Mouse (Mus musculus) G1E (cell line): ENCODE data around the gene 2610507B11Rik. TPM values are rescaled to one million over a fixed set of nuclear protein-coding genes. Genes with fewer than 3 reads are reported as not detected.

Experiments
- ATAC-seq: 2 replicates; pipeline ENCODE4 v1.8.0; 2016; ENCODE audit warnings: mild to moderate bottlenecking; ENCODE audit not compliant: insufficient number of reproducible peaks, poor library complexity, low FRiP score, severe bottlenecking; ENCODE audit errors: extremely low read depth
- DNase-seq: peaks from one replicate; pipeline ENCODE4 v3.0.0; 2012; ENCODE audit warnings: low spot score
- H3K27me3 ChIP-seq: 2 replicates; pipeline ENCODE4 v1.6.1; 2012; ENCODE audit warnings: mild to moderate bottlenecking, low read length, inconsistent platforms; ENCODE audit not compliant: insufficient read depth
- H3K36me3 ChIP-seq: replicated peaks from 2 replicates; pipeline ENCODE3; 2012; ENCODE audit warnings: mild to moderate bottlenecking, inconsistent platforms
- H3K4me1 ChIP-seq: 2 replicates; pipeline ENCODE4 v1.6.1; 2012; ENCODE audit warnings: low read depth, low read length, inconsistent platforms, mixed read lengths; ENCODE audit not compliant: insufficient read depth
- H3K4me3 ChIP-seq: 2 replicates; pipeline ENCODE4 v1.5.1; 2012; ENCODE audit warnings: low read depth, mild to moderate bottlenecking, inconsistent platforms, low read length, moderate library complexity, mixed read lengths
- H3K9me3 ChIP-seq: replicated peaks from 2 replicates; pipeline ENCODE4 v1.6.1; 2012; ENCODE audit warnings: inconsistent platforms
- CTCF ChIP-seq: IDR thresholded peaks from 2 replicates; pipeline ENCODE4 v1.5.1; 2012; ENCODE audit warnings: low read depth, low read length, inconsistent platforms, mixed read lengths
- GATA1 ChIP-seq: IDR thresholded peaks from 2 replicates; pipeline ENCODE4 v1.6.1; 2012; ENCODE audit warnings: borderline replicate concordance, low read length, inconsistent platforms, mixed read lengths
- GATA2 ChIP-seq: IDR thresholded peaks from 2 replicates; pipeline ENCODE4 v1.6.1; 2012; ENCODE audit warnings: low read depth, low read length, inconsistent platforms, borderline replicate concordance
- POLR2AphosphoS5 ChIP-seq: IDR thresholded peaks from 2 replicates; pipeline ENCODE4 v1.6.1; 2012; ENCODE audit warnings: low read depth, low read length, inconsistent platforms; ENCODE audit not compliant: insufficient replicate concordance
- TAL1 ChIP-seq: conservative IDR thresholded peaks from 2 replicates; pipeline ENCODE4 v1.6.1; 2012; ENCODE audit warnings: low read depth, low read length, inconsistent platforms, mixed read lengths
- polyA plus RNA-seq: library from polyadenylated mRNA; stranded (reverse); fragments of >175 nt; gene quantifications from 2 replicates; pipeline ENCODE4 v1.2.3, GENCODE M21; 2012
- total RNA-seq, 2 experiments: library from RNA; stranded (forward) in 1 of 2; stranded (reverse) in 1 of 2; fragments of 200-1000 nt in 1 of 2; fragments of >200 nt in 1 of 2; fragmentation: Nextera tagmentation in 1 of 2; gene quantifications; 2 replicates each; pipeline ENCODE4 v1.2.3; 2014 to 2017

Gene 2610507B11Rik
- total and polyA plus RNA-seq, 3 experiments = 55.8 to 113 (median 70.6) TPM

DNA sequence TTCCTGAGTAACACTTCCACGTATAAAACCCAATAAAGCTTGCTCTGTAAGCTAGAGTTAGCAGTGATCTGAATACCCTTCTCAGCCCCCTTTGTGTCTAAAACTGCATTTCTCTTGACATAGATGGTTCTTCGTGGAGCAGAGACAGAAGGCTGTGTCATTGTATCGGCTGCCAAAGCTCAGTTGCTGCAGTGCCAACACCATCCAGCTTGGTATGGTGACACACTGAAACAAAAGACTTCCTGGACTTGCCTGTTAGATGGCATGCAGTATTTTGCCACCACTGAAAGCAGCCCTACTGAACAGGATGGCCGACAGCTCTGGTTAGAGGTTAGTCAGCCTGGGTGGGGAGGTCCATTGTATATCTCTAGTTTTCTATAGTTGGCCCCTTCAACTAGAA, 18.0 kb downstream of the 2610507B11Rik start:
- H3K9me3 ChIP-seq = no peaks in the 10 kb centered on the region
- H3K4me1 ChIP-seq = peaks cover 4% of the 10 kb centered on the region; the same call in 1 of the 2 replicates
- DNase-seq = no peak
- no peak for ATAC-seq
- TF ChIP-seq GATA2 = no peak
- no peak for TF ChIP-seq POLR2AphosphoS5
- TF ChIP-seq CTCF = no peak
- TF ChIP-seq GATA1 = no peak
- TF ChIP-seq TAL1 = no peak
- H3K27me3 ChIP-seq = no peaks in the 10 kb centered on the region
- H3K36me3 ChIP-seq = peaks cover 99% of the 10 kb centered on the region
- no peak overlapping the region for H3K4me3 ChIP-seq

DNA sequence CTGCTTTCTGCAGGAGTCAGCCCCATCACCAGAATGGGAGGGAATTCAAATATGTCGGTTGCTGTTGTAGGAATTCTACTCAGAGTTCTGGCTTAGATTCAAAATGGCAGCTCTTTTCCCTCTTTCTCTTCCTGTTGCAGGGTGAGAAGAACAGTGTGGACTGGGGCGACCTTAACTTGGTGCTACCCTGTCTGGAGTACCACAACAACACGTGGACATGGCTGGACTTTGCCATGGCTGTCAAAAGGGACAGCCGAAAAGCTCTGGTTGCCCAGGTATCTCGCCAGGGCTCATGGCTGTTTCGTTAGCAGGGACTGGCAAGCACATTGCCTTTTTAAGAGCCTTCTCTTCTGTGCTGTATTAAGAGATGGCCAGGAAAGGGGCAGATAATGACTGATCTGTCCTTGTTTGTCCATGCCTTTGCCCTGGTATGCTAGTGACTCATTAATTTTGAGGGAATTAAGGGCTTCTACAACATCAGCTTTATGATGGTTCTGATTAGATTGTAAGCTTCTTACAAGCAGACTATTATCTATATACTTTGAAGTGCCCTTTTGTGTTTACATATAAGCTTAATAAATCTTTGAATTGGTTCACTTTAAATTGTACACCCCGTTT, 27.7 kb downstream of the 2610507B11Rik start:
- no peaks in the 10 kb centered on the region for H3K27me3 ChIP-seq
- H3K4me3 ChIP-seq = no peak overlapping the region
- TF ChIP-seq TAL1 (no peak), POLR2AphosphoS5 (no peak), CTCF (no peak), GATA1 (no peak), GATA2 (no peak)
- ATAC-seq (no peak), DNase-seq (no peak)
- no peaks in the 10 kb centered on the region for H3K4me1 ChIP-seq
- H3K9me3 ChIP-seq = no peaks in the 10 kb centered on the region
- peaks cover 94% of the 10 kb centered on the region for H3K36me3 ChIP-seq

DNA sequence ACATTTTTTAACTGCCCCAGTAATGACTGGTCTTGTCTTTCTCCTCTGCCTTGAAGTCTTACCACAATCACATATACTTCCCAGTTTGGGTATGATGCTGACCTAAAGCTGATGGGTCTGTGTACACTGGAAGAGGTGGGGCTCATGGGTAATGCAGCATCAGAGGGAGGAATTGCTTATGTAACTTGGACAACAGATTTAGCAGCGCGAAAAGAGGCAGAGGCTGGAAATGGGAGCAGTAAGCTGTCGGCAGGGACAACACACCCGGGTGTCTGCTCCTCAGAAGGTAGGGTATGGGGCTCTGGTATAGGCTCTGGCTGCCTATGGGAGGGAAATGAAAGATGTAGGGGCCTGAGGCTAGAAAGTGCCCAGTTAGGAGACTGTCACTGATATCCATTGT, 29.1 kb downstream of the 2610507B11Rik start, which contains the start of gene BC030499:
Gene BC030499, plus strand, starts transcription at position 188 of the 400 bp plus-strand sequence.
- DNase-seq = no peak
- Histone ChIP-seq H3K4me3 (no peak within 1 kb of the TSS), H3K36me3 (peaks cover 88% of the 10 kb centered on the region)

DNA sequence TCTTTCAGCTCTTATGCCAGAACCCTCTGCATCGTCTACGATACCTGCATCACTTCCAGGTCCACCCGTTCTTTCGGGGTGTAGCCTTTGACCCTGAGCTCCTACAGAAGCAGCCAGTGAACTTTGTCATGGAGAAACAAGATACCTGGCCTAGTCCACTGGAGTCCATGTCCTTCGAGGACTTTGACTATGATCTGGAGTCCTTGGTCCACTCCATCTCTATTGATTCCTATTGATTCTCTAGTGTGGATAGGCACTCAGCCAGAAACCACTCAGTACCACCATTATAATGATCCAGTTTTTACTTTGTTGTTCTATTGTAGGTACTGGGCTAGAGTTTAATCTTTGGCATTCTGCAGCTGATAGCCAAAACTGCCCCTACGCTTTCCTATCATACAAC, 33.0 kb downstream of the 2610507B11Rik start:
- TF ChIP-seq TAL1 (no peak), GATA2 (no peak), GATA1 (no peak), POLR2AphosphoS5 (no peak), CTCF (no peak)
- ATAC-seq = no peak
- Histone ChIP-seq H3K27me3 (no peaks in the 10 kb centered on the region), H3K4me1 (no peaks in the 10 kb centered on the region), H3K9me3 (no peaks in the 10 kb centered on the region), H3K36me3 (peaks cover 55% of the 10 kb centered on the region), H3K4me3 (no peak overlapping the region)
- no peak for DNase-seq

More for the DNA sequence above, 29.1 kb downstream of the 2610507B11Rik start, which contains the start of gene BC030499:
- H3K27me3 ChIP-seq = no peaks in the 10 kb centered on the region
- no peak for ATAC-seq
- H3K9me3 ChIP-seq = no peaks in the 10 kb centered on the region
- TF ChIP-seq CTCF = no peak
- H3K4me1 ChIP-seq = no peaks in the 10 kb centered on the region

DNA sequence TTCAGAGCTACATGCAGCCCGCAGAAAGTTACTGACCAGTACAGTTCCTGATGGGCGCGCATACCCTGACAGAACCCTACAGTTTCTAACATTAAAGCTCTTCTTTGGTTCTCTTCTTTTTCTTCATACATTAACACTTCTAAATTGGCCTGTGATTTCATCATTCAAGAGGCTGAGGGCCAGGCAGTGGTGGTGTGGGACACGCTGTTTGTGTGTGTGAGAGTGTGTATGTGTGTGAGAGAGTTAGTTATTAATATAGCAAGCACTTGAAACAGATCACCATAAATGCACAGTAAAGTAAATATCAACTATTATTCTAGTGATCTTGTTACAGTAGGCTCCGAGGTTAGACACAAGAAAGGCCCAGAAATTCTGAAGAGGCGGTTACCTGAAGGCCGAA, 39.4 kb downstream of the 2610507B11Rik start:
- ATAC-seq = no peak

DNA sequence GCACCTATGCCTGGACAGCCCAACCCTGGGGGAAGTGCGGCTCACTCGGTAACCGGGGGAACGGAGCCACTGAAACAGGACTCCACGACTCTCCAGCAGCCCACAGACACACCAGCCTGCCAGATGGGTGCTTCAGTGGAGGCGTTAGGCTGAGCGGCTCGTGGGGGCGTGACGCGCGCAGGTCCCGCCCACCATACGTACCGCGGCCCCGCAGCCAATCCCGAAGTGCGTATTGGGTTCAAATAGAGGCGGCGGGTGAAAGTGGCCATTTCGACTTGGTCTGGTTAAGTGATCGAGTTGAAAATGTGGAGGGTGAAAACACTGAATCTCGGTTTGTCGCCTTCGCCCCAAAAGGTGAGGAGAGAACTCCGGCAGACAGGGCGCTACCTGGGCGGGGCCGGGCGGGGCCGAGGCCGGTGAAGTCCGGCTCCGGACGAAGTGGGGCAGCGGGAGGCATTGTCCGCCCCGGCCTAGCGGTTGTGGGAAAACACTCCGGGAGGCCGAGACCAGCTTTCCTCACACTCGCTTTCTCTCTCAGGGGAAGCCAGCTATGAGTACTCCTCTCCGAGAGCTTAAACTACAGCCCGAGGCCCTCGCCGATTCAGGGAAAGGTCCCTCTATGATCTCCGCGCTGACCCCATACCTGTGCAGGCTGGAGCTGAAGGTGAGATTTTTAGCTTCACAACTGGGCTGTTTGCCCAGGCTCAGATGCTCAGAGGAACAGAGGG, 40.0 kb downstream of the 2610507B11Rik start, which contains the start of gene Spag5:
Gene Spag5, plus strand, starts transcription at position 173 of the 728 bp plus-strand sequence.
- DNase-seq (peak; percentile 86), ATAC-seq (peak; percentile 80)
- peaks cover 39% of the 10 kb centered on the region for H3K36me3 ChIP-seq
- H3K9me3 ChIP-seq = no peaks in the 10 kb centered on the region
- peak within 1 kb of the TSS; percentile 91 for H3K4me3 ChIP-seq
- peaks cover 31% of the 10 kb centered on the region for H3K4me1 ChIP-seq
- H3K27me3 ChIP-seq = no peaks in the 10 kb centered on the region
- no peak for TF ChIP-seq TAL1
- TF ChIP-seq POLR2AphosphoS5 = no peak
- TF ChIP-seq GATA1 = no peak
- no peak for TF ChIP-seq CTCF
- no peak for TF ChIP-seq GATA2

More for the DNA sequence above, 39.4 kb downstream of the 2610507B11Rik start:
- H3K27me3 ChIP-seq = no peaks in the 10 kb centered on the region
- H3K36me3 ChIP-seq = peaks cover 34% of the 10 kb centered on the region
- peaks cover 26% of the 10 kb centered on the region for H3K4me1 ChIP-seq
- TF ChIP-seq GATA1 (no peak), POLR2AphosphoS5 (no peak), CTCF (no peak), GATA2 (no peak), TAL1 (no peak)
- peak overlapping the region; percentile 91 for H3K4me3 ChIP-seq
- no peak for DNase-seq
- H3K9me3 ChIP-seq = no peaks in the 10 kb centered on the region
